Mouse (Mus musculus) kidney, adult 2 months (tissue): Measurements from ENCODE around the gene Pnp.

Source experiments
- CTCF ChIP-seq: fragments of 200-500 bp; conservative IDR thresholded peaks from 2 replicates; pipeline ENCODE4 v1.5.1; 2011; ENCODE audit warnings: low read depth, mild to moderate bottlenecking, control low read depth, low read length, moderate library complexity, mixed read lengths; ENCODE audit not compliant: insufficient read depth, insufficient read length
- POLR2A ChIP-seq: fragments of 200-500 bp; IDR thresholded peaks from one replicate; pipeline ENCODE4 v1.6.1; 2011; ENCODE audit warnings: low read depth, low read length, control low read depth

DNA sequence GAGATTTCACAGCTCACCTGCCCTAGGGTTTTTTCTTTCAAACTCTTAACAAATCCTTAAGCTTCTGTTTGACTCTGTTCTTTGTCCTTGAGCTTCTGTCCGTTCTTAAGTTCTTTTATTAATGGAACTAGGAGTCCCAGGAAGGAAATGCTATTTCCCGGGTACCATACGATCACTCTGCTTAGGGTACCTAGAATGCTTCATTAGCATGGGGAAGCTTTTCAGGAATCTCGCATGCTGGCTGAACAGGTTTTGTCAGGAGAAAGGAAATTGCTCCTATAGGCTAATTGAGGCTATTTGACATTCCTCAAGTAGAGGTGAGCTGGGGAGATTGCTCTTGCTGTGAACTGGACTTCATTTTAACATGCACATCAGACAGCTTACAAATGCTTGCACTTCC lies 42.8 kb downstream of the Pnp start:
- TF ChIP-seq POLR2A = no peak
- no peak for TF ChIP-seq CTCF
